Comparison of ENCODE assay signal across 16 mouse cellular contexts in genomic region chr10:43292454-43292853, GRCm38 (mm10).
DNase-seq lines count a peak whose midpoint lies in the region; ATAC-seq and TF ChIP-seq lines count a peak whose summit lies in the region.
"Had no signal": no experiment of that assay in that cellular context is flagged by ENCODE, and none has a peak within 500 bp of the region (broad histone marks: within the 10 kb centered on the region; RNA-seq: fewer than 3 reads in every experiment).

No protein-coding gene starts in this region.

- H3K36me3 ChIP-seq in intestine, postnatal 0 days (ENCODE audit: control insufficient read depth, insufficient read depth), result no peaks in the 10 kb centered on the region
- H3K36me3 ChIP-seq in intestine, embryonic 16.5 days (ENCODE audit: control insufficient read depth, insufficient read depth, low read length), result no peaks in the 10 kb centered on the region
- H3K36me3 ChIP-seq in MEL (ENCODE audit: control insufficient read depth in 1 of 2, insufficient read depth in 2 of 2, low read length in 2 of 2), result peaks cover 0 to 13% of the 10 kb centered on the region in 2 experiments; a peak in 2 of 4 replicates
- H3K36me3 ChIP-seq in liver, embryonic 14.5 days (replicated peaks; ENCODE audit: control insufficient read depth, insufficient read depth, low read depth), result no peaks in the 10 kb centered on the region
- no peaks in the 10 kb centered on the region for H3K36me3 ChIP-seq in heart, embryonic 11.5 days (ENCODE audit: control insufficient read depth, insufficient read depth, low read length)
- H3K36me3 ChIP-seq: embryonic facial prominence, embryonic 15.5 days; limb, embryonic 10.5 days; stomach, embryonic 15.5 days had no signal

- no peak for TF ChIP-seq RAD21 in MEL (IDR thresholded peaks at IDR 0.05; ENCODE audit: low read depth, low read length)

- H3K27ac ChIP-seq in intestine, postnatal 0 days (ENCODE audit: low read depth, low read length), result no peak overlapping the region
- no peak overlapping the region for H3K27ac ChIP-seq in intestine, embryonic 16.5 days (ENCODE audit: low read length)
- H3K27ac ChIP-seq in MEL (ENCODE audit: control insufficient read depth, low read depth, low read length), result no peak overlapping the region
- H3K27ac ChIP-seq in liver, embryonic 14.5 days, result no peak overlapping the region; the same call in 1 of the 2 replicates
- H3K27ac ChIP-seq in heart, embryonic 11.5 days (ENCODE audit: low read depth, low read length), result no peak overlapping the region
- H3K27ac ChIP-seq: embryonic facial prominence, embryonic 15.5 days; limb, embryonic 10.5 days; stomach, embryonic 15.5 days had no signal

- H3K4me2 ChIP-seq in intestine, postnatal 0 days (replicated peaks; ENCODE audit: low read depth), result no peak overlapping the region
- no peak overlapping the region for H3K4me2 ChIP-seq in intestine, embryonic 16.5 days (ENCODE audit: low read depth, low read length)
- no peak overlapping the region for H3K4me2 ChIP-seq in liver, embryonic 14.5 days (ENCODE audit: low read depth)
- no peak overlapping the region for H3K4me2 ChIP-seq in heart, embryonic 11.5 days
- H3K4me2 ChIP-seq: embryonic facial prominence, embryonic 15.5 days; stomach, embryonic 15.5 days had no signal

- H3K4me1 ChIP-seq in intestine, postnatal 0 days (replicated peaks; ENCODE audit: control insufficient read depth, insufficient read depth, low read length), result peaks cover 6% of the 10 kb centered on the region; the same call in 1 of the 2 replicates
- peaks cover 5% of the 10 kb centered on the region; the same call in 1 of the 2 replicates for H3K4me1 ChIP-seq in intestine, embryonic 16.5 days (ENCODE audit: control insufficient read depth, insufficient read depth, low read length)
- H3K4me1 ChIP-seq in MEL (ENCODE audit: control insufficient read depth in 1 of 2, insufficient read depth in 2 of 2, low read length in 2 of 2), result peaks cover 2 to 13% of the 10 kb centered on the region in 2 experiments; a peak in 3 of 4 replicates
- peaks cover 26 to 38% of the 10 kb centered on the region in 2 experiments for H3K4me1 ChIP-seq in liver, embryonic 14.5 days (replicated peaks; ENCODE audit: control insufficient read depth in 2 of 2, insufficient read depth in 2 of 2, low read length in 1 of 2)
- H3K4me1 ChIP-seq in heart, embryonic 11.5 days (ENCODE audit: control insufficient read depth, insufficient read depth, low read length), result peaks cover 14% of the 10 kb centered on the region; the same call in 1 of the 2 replicates
- H3K4me1 ChIP-seq: embryonic facial prominence, embryonic 15.5 days; stomach, embryonic 15.5 days had no signal

- no peak for TF ChIP-seq EP300 in MEL (IDR thresholded peaks at IDR 0.05; ENCODE audit: low read depth in 1 of 2, low read length in 2 of 2)
- TF ChIP-seq EP300 in liver, embryonic 14.5 days (IDR thresholded peaks at IDR 0.05; ENCODE audit: low read depth), result no peak

- 69% methylated on average over 4 of the region's 4 CpGs for WGBS in intestine, postnatal 0 days
- 72% methylated on average over 4 of the region's 4 CpGs for WGBS in intestine, embryonic 16.5 days
- 50% methylated on average over 4 of the region's 4 CpGs for WGBS in liver, embryonic 14.5 days (ENCODE audit: insufficient replicate concordance)
- 65% methylated on average over 4 of the region's 4 CpGs for WGBS in heart, embryonic 11.5 days (ENCODE audit: insufficient replicate concordance)

- no peak for TF ChIP-seq POLR2A in MEL (IDR thresholded peaks at IDR 0.05; ENCODE audit: control insufficient read depth in 1 of 2, insufficient read depth in 1 of 2, low read depth in 1 of 2, low read length in 2 of 2, poor library complexity in 1 of 2)

- no peak overlapping the region for H3K4me3 ChIP-seq in intestine, postnatal 0 days (ENCODE audit: low read depth, low read length)
- H3K4me3 ChIP-seq in intestine, embryonic 16.5 days (ENCODE audit: low read length), result no peak overlapping the region
- no peak overlapping the region for H3K4me3 ChIP-seq in MEL (ENCODE audit: control insufficient read depth in 1 of 2, insufficient read depth in 1 of 2, low read depth in 2 of 2, low read length in 2 of 2)
- no peak overlapping the region for H3K4me3 ChIP-seq in liver, embryonic 14.5 days (ENCODE audit: insufficient read depth in 1 of 2, low read depth in 2 of 2, low read length in 2 of 2)
- no peak overlapping the region for H3K4me3 ChIP-seq in heart, embryonic 11.5 days (ENCODE audit: low read depth, low read length)
- H3K4me3 ChIP-seq: embryonic facial prominence, embryonic 15.5 days; limb, embryonic 10.5 days; stomach, embryonic 15.5 days had no signal

- no peak for ATAC-seq in intestine, postnatal 0 days
- no peak for ATAC-seq in intestine, embryonic 16.5 days
- ATAC-seq in liver, embryonic 14.5 days (ENCODE audit: insufficient read depth), result no peak
- ATAC-seq in heart, embryonic 11.5 days (replicated peaks; ENCODE audit: insufficient number of reproducible peaks, low FRiP score, low TSS enrichment), result no peak
- ATAC-seq: CD4-positive, CD25-positive, alpha-beta regulatory T cell, adult 4 months had no signal

- H3K27me3 ChIP-seq in intestine, postnatal 0 days (replicated peaks; ENCODE audit: control insufficient read depth, insufficient read depth, low read length), result no peaks in the 10 kb centered on the region
- no peaks in the 10 kb centered on the region for H3K27me3 ChIP-seq in intestine, embryonic 16.5 days (replicated peaks; ENCODE audit: control insufficient read depth, insufficient read depth, low read length)
- H3K27me3 ChIP-seq in MEL (ENCODE audit: control insufficient read depth in 1 of 2, insufficient read depth in 2 of 2, low read length in 2 of 2), result no peaks in the 10 kb centered on the region
- no peaks in the 10 kb centered on the region for H3K27me3 ChIP-seq in liver, embryonic 14.5 days (ENCODE audit: control insufficient read depth, insufficient read depth, low read length)
- H3K27me3 ChIP-seq in heart, embryonic 11.5 days (ENCODE audit: control insufficient read depth, insufficient read depth, low read length), result no peaks in the 10 kb centered on the region
- H3K27me3 ChIP-seq: embryonic facial prominence, embryonic 15.5 days; stomach, embryonic 15.5 days had no signal

- no peaks in the 10 kb centered on the region for H3K79me2 ChIP-seq in MEL (ENCODE audit: control insufficient read depth, insufficient read depth, low read length, poor library complexity)

- DNase-seq in 3T3-L1 (ENCODE audit: low read depth, low spot score), result peak; percentile 34
- peak; percentile 51 for DNase-seq in MEL (ENCODE audit: low read depth, low spot score)
- DNase-seq in liver, embryonic 14.5 days (ENCODE audit: low read depth in 3 of 3, low spot score in 3 of 3), result peak in 2 of 3 experiments; percentile 29 to 32
- DNase-seq in urinary bladder, postnatal 25 days (ENCODE audit: low spot score), result no peak
- no peak for DNase-seq in spleen, postnatal 36 days (ENCODE audit: low spot score in 2 of 2)
- DNase-seq: cerebellum, postnatal 14 days; heart, adult 18-20 months; kidney, adult 11 months; right cerebral cortex, postnatal 25 days had no signal

- H3K9me3 ChIP-seq in intestine, postnatal 0 days (ENCODE audit: control insufficient read depth), result no peaks in the 10 kb centered on the region
- no peaks in the 10 kb centered on the region for H3K9me3 ChIP-seq in intestine, embryonic 16.5 days (ENCODE audit: control insufficient read depth, low read length)
- no peaks in the 10 kb centered on the region for H3K9me3 ChIP-seq in MEL (replicated peaks; ENCODE audit: insufficient read depth, low read length)
- H3K9me3 ChIP-seq in liver, embryonic 14.5 days (ENCODE audit: control insufficient read depth, low read length), result no peaks in the 10 kb centered on the region
- no peaks in the 10 kb centered on the region for H3K9me3 ChIP-seq in heart, embryonic 11.5 days (replicated peaks; ENCODE audit: control insufficient read depth, low read length)
- H3K9me3 ChIP-seq: embryonic facial prominence, embryonic 15.5 days; limb, embryonic 10.5 days; stomach, embryonic 15.5 days had no signal

- no peak overlapping the region; the same call in 1 of the 2 replicates for H3K9ac ChIP-seq in intestine, postnatal 0 days (ENCODE audit: low read depth, low read length)
- H3K9ac ChIP-seq in intestine, embryonic 16.5 days (ENCODE audit: low read depth, low read length), result no peak overlapping the region
- no peak overlapping the region for H3K9ac ChIP-seq in MEL (ENCODE audit: control insufficient read depth, low read depth, low read length, poor library complexity, severe bottlenecking)
- H3K9ac ChIP-seq in liver, embryonic 14.5 days (replicated peaks), result no peak overlapping the region
- no peak overlapping the region for H3K9ac ChIP-seq in heart, embryonic 11.5 days (ENCODE audit: low read depth, low read length)
- H3K9ac ChIP-seq: embryonic facial prominence, embryonic 15.5 days; stomach, embryonic 15.5 days had no signal

- TF ChIP-seq CTCF in intestine, postnatal 0 days (IDR thresholded peaks at IDR 0.05; ENCODE audit: low read depth), result peak; percentile 52
- peak in 1 of 3 experiments; percentile 22; a peak in 3 of 6 replicates for TF ChIP-seq CTCF in MEL (IDR thresholded peaks at IDR 0.05 in 2 of 3, conservative IDR thresholded peaks at IDR 0.05 in 1 of 3; ENCODE audit: control insufficient read depth in 1 of 3, insufficient read depth in 1 of 3, low read depth in 2 of 3, low read length in 3 of 3, poor library complexity in 1 of 3, severe bottlenecking in 1 of 3)
- TF ChIP-seq CTCF in liver, embryonic 14.5 days (IDR thresholded peaks at IDR 0.05; ENCODE audit: low read depth), result peak; percentile 51

TF ChIP-seq in MEL, 35 proteins besides CTCF, POLR2A, EP300 and RAD21 (continues in another document):
- TF ChIP-seq MYB (IDR thresholded peaks at IDR 0.05; ENCODE audit: low read depth, low read length), result no peak
- TF ChIP-seq GATA1 (IDR thresholded peaks at IDR 0.05; ENCODE audit: low read depth, low read length), result no peak
- TF ChIP-seq ZNF384 (IDR thresholded peaks at IDR 0.05; ENCODE audit: low read depth, low read length), result no peak
- TF ChIP-seq SIN3A (IDR thresholded peaks at IDR 0.05; ENCODE audit: low read length), result no peak
- TF ChIP-seq ZKSCAN1 (IDR thresholded peaks at IDR 0.05; ENCODE audit: low read depth, low read length), result no peak
- no peak for TF ChIP-seq TBP (IDR thresholded peaks at IDR 0.05; ENCODE audit: low read depth, low read length)
- no peak for TF ChIP-seq USF1 (IDR thresholded peaks at IDR 0.05; ENCODE audit: low read depth, low read length)
- TF ChIP-seq RCOR1 (IDR thresholded peaks at IDR 0.05; ENCODE audit: low read depth, low read length), result no peak
- no peak for TF ChIP-seq E2F4 (IDR thresholded peaks at IDR 0.05; ENCODE audit: borderline replicate concordance, low read depth, low read length)
- TF ChIP-seq CHD1 (IDR thresholded peaks at IDR 0.05; ENCODE audit: low read depth, low read length), result no peak
- no peak for TF ChIP-seq TAL1 (IDR thresholded peaks at IDR 0.05; ENCODE audit: low read length)
- TF ChIP-seq ZC3H11A (IDR thresholded peaks at IDR 0.05; ENCODE audit: low read depth, low read length), result no peak
- TF ChIP-seq MAFK (IDR thresholded peaks at IDR 0.05; ENCODE audit: borderline replicate concordance, low read depth, low read length), result no peak
- no peak for TF ChIP-seq POLR2AphosphoS5 (IDR thresholded peaks at IDR 0.05; ENCODE audit: borderline replicate concordance, low read depth, low read length)
- TF ChIP-seq ETS1 (IDR thresholded peaks at IDR 0.05; ENCODE audit: low read depth, low read length), result no peak

Comparison
In these comparisons a context has a peak if more than half of its experiments do, and no peak if none do; other contexts are left out.
1. DNase-seq: peak in 3T3-L1 (single experiment), MEL (single experiment) and liver, embryonic 14.5 days (2 of 3); none in urinary bladder, postnatal 25 days (single experiment) and spleen, postnatal 36 days (0 of 2).